Mouse (Mus musculus) limb, embryonic 14.5 days (tissue): ENCODE measurements around the gene Hist1h4i. TPM values are rescaled to one million over a fixed set of nuclear protein-coding genes. Genes with fewer than 3 reads are reported as not detected.

Experiments
- ATAC-seq: fragments of 200-750 bp; cut with Nextera tagmentation; 2 replicates; pipeline ENCODE4 v1.8.0; 2017; ENCODE audit warnings: low read depth, moderate number of reproducible peaks, moderate TSS enrichment; ENCODE audit not compliant: low FRiP score
- DNase-seq: peaks from one replicate; pipeline ENCODE4 v3.0.0-alpha.2; 2015; ENCODE audit warnings: low spot score
- H3K27ac ChIP-seq: fragments of 300-500 bp; sonication (generic); replicated peaks from 2 replicates; pipeline ENCODE4 v1.5.1; 2014; ENCODE audit warnings: low read depth, mild to moderate bottlenecking, low read length, moderate library complexity, mixed read lengths
- H3K27me3 ChIP-seq: fragments of 300-500 bp; sonication (generic); 2 replicates; pipeline ENCODE4 v1.6.1; 2014; ENCODE audit warnings: low read length, mixed read lengths; ENCODE audit not compliant: control insufficient read depth, insufficient read depth
- H3K36me3 ChIP-seq: fragments of 300-500 bp; sonication (generic); 2 replicates; pipeline ENCODE4 v1.6.1; 2014; ENCODE audit warnings: mild to moderate bottlenecking, low read length, moderate library complexity, mixed read lengths; ENCODE audit not compliant: control insufficient read depth, insufficient read depth
- H3K4me1 ChIP-seq: fragments of 300-500 bp; sonication (generic); 2 replicates; pipeline ENCODE4 v1.6.1; 2014; ENCODE audit warnings: antibody characterized with exemption, low read length, mixed read lengths; ENCODE audit not compliant: control insufficient read depth, insufficient read depth
- H3K4me2 ChIP-seq: fragments of 300-500 bp; sonication (generic); replicated peaks from 2 replicates; pipeline ENCODE4 v1.6.1; 2014; ENCODE audit warnings: low read depth, mild to moderate bottlenecking, low read length, moderate library complexity; ENCODE audit not compliant: severe bottlenecking
- H3K4me3 ChIP-seq: fragments of 300-500 bp; sonication (generic); replicated peaks from 2 replicates; pipeline ENCODE4 v1.5.1; 2014; ENCODE audit warnings: low read length
- H3K9ac ChIP-seq: fragments of 300-500 bp; sonication (generic); 2 replicates; pipeline ENCODE4 v1.6.1; 2014; ENCODE audit warnings: mild to moderate bottlenecking, low read depth, low read length, moderate library complexity; ENCODE audit not compliant: severe bottlenecking
- H3K9me3 ChIP-seq: fragments of 300-500 bp; sonication (generic); 2 replicates; pipeline ENCODE4 v1.6.1; 2016; ENCODE audit warnings: low read length; ENCODE audit not compliant: control insufficient read depth
- POLR2A ChIP-seq: fragments of 200-500 bp; IDR thresholded peaks from 2 replicates; pipeline ENCODE4 v1.8.0; 2012; ENCODE audit warnings: inconsistent platforms, mild to moderate bottlenecking, moderate library complexity, borderline replicate concordance; ENCODE audit not compliant: insufficient read depth, insufficient read length; ENCODE audit errors: extremely low read depth
- WGBS: fragments of 180-500 bp; shearing (Covaris S2); extraction: QIAGEN DNeasy Blood & Tissue Kit; methylation state at CpG from one replicate; pipeline ENCODE4 v1.1.7; 2014; 5-methylcytosine and 5-hydroxymethylcytosine counted together
- microRNA-seq: library from miRNA; unstranded; fragments of <30 nt; microRNA quantifications from one replicate; pipeline ENCODE4, GENCODE M21; 2016
- polyA plus RNA-seq, 2 experiments: library from polyadenylated mRNA; depleted of rRNA in 1 of 2; stranded (reverse) in 1 of 2; unstranded in 1 of 2; fragments of >200 nt; fragmentation: Nextera tagmentation in 1 of 2; extraction: Ambion mirVana in 1 of 2; gene quantifications; 2 replicates each; pipeline versions ENCODE4 v1.2.1 to v1.2.3; 2012 to 2014

Gene Hist1h4i
- polyA plus RNA-seq, 2 experiments, result 14.7 to 31.0 TPM

GRCm38 (mm10) chr13:21992550-21992949 is 48.6 kb downstream of the Hist1h4i start:
- 82% methylated on average over 5 of the region's 5 CpGs for WGBS
- Histone ChIP-seq H3K4me1 (peaks cover 4% of the 10 kb centered on the region; the same call in 1 of the 2 replicates), H3K4me3 (no peak overlapping the region), H3K4me2 (no peak overlapping the region), H3K27me3 (peaks cover 35% of the 10 kb centered on the region), H3K9ac (no peak overlapping the region), H3K9me3 (no peaks in the 10 kb centered on the region), H3K27ac (no peak overlapping the region), H3K36me3 (no peaks in the 10 kb centered on the region)
- DNase-seq, result no peak
- TF ChIP-seq POLR2A, result no peak
- ATAC-seq, result no peak

Small RNA genes lying within 50 kb of the gene (microRNA-seq; reads per million reads assigned to microRNA genes)
- gene Gm26300 (not detected), gene Gm44390 (not detected), gene Gm44486 (not detected)

Other genes starting within 250 kb of the Hist1h4i start
- 18.4 and 18.7 TPM in 2 replicates for gene Hist1h2bq, start 231.2 kb downstream of the Hist1h4i start, polyA plus RNA-seq (2012; rRNA removed)
- 20.2 and 24.7 TPM in 2 replicates for gene Hist1h2bq, start 231.2 kb downstream of the Hist1h4i start, polyA plus RNA-seq (2014; fragmentation: Nextera tagmentation; extraction: Ambion mirVana)
- not detected in 2 replicates for gene Hist1h2ao, start 230.9 kb downstream of the Hist1h4i start, polyA plus RNA-seq (2012; rRNA removed)
- 2.1 TPM in 1 of 2 replicates, not detected in the other for gene Hist1h2ao, start 230.9 kb downstream of the Hist1h4i start, polyA plus RNA-seq (2014; fragmentation: Nextera tagmentation; extraction: Ambion mirVana)
- not detected in 2 replicates for gene Hist1h4m, start 229.6 kb downstream of the Hist1h4i start, polyA plus RNA-seq (2012; rRNA removed)
- gene Hist1h4m, start 229.6 kb downstream of the Hist1h4i start, polyA plus RNA-seq (2014; fragmentation: Nextera tagmentation; extraction: Ambion mirVana), result not detected in 2 replicates
- gene Hist1h4n, start 209.2 kb downstream of the Hist1h4i start, polyA plus RNA-seq (2012; rRNA removed), result 30.3 and 31.8 TPM in 2 replicates
- 15.6 and 21.5 TPM in 2 replicates for gene Hist1h4n, start 209.2 kb downstream of the Hist1h4i start, polyA plus RNA-seq (2014; fragmentation: Nextera tagmentation; extraction: Ambion mirVana)
- 60.6 and 133 TPM in 2 replicates for gene Hist1h2ap, start 207.9 kb downstream of the Hist1h4i start, polyA plus RNA-seq (2012; rRNA removed)
- 3,378 and 3,605 TPM in 2 replicates for gene Hist1h2ap, start 207.9 kb downstream of the Hist1h4i start, polyA plus RNA-seq (2014; fragmentation: Nextera tagmentation; extraction: Ambion mirVana)
- gene Hist1h2br, start 207.6 kb downstream of the Hist1h4i start, polyA plus RNA-seq (2012; rRNA removed), result 7.1 and 24.1 TPM in 2 replicates
- gene Hist1h2br, start 207.6 kb downstream of the Hist1h4i start, polyA plus RNA-seq (2014; fragmentation: Nextera tagmentation; extraction: Ambion mirVana), result 19.2 and 25.2 TPM in 2 replicates
- gene Zfp184, start 96.3 kb downstream of the Hist1h4i start, polyA plus RNA-seq (2012; rRNA removed), result 7.5 and 8.3 TPM in 2 replicates
- gene Zfp184, start 96.3 kb downstream of the Hist1h4i start, polyA plus RNA-seq (2014; fragmentation: Nextera tagmentation; extraction: Ambion mirVana), result 12.7 and 17.2 TPM in 2 replicates
- gene Pom121l2, start 60.2 kb downstream of the Hist1h4i start, polyA plus RNA-seq (2012; rRNA removed), result 0.09 and 0.17 TPM in 2 replicates
- 0.11 and 0.18 TPM in 2 replicates for gene Pom121l2, start 60.2 kb downstream of the Hist1h4i start, polyA plus RNA-seq (2014; fragmentation: Nextera tagmentation; extraction: Ambion mirVana)
- 1.1 and 1.6 TPM in 2 replicates for gene Prss16, start 31.6 kb downstream of the Hist1h4i start, polyA plus RNA-seq (2012; rRNA removed)
- 0.51 and 0.57 TPM in 2 replicates for gene Prss16, start 31.6 kb downstream of the Hist1h4i start, polyA plus RNA-seq (2014; fragmentation: Nextera tagmentation; extraction: Ambion mirVana)
- gene Hist1h2ah, start 5.8 kb downstream of the Hist1h4i start, polyA plus RNA-seq (2012; rRNA removed), result 5.5 and 14.9 TPM in 2 replicates
- 6.5 and 22.1 TPM in 2 replicates for gene Hist1h2ah, start 5.8 kb downstream of the Hist1h4i start, polyA plus RNA-seq (2014; fragmentation: Nextera tagmentation; extraction: Ambion mirVana)
- gene Hist1h2bk, start 5.5 kb downstream of the Hist1h4i start, polyA plus RNA-seq (2012; rRNA removed), result 24.6 and 30.5 TPM in 2 replicates
- gene Hist1h2bk, start 5.5 kb downstream of the Hist1h4i start, polyA plus RNA-seq (2014; fragmentation: Nextera tagmentation; extraction: Ambion mirVana), result 6.9 and 7.1 TPM in 2 replicates
- 54.6 and 89.6 TPM in 2 replicates for gene Hist1h2ag, start 1.6 kb upstream of the Hist1h4i start, polyA plus RNA-seq (2012; rRNA removed)
- 56.7 and 74.1 TPM in 2 replicates for gene Hist1h2ag, start 1.6 kb upstream of the Hist1h4i start, polyA plus RNA-seq (2014; fragmentation: Nextera tagmentation; extraction: Ambion mirVana)
- gene Hist1h2bj, start 1.9 kb upstream of the Hist1h4i start, polyA plus RNA-seq (2012; rRNA removed), result 20.7 and 26.3 TPM in 2 replicates
- 10.3 and 11.1 TPM in 2 replicates for gene Hist1h2bj, start 1.9 kb upstream of the Hist1h4i start, polyA plus RNA-seq (2014; fragmentation: Nextera tagmentation; extraction: Ambion mirVana)
- not detected in 2 replicates for gene Vmn1r188, start 43.1 kb upstream of the Hist1h4i start, polyA plus RNA-seq (2012; rRNA removed)
- gene Vmn1r188, start 43.1 kb upstream of the Hist1h4i start, polyA plus RNA-seq (2014; fragmentation: Nextera tagmentation; extraction: Ambion mirVana), result not detected in 2 replicates
- not detected in 2 replicates for gene Vmn1r189, start 64.5 kb upstream of the Hist1h4i start, polyA plus RNA-seq (2012; rRNA removed)
- gene Vmn1r189, start 64.5 kb upstream of the Hist1h4i start, polyA plus RNA-seq (2014; fragmentation: Nextera tagmentation; extraction: Ambion mirVana), result not detected in 2 replicates
- not detected in 2 replicates for gene Vmn1r191, start 142.6 kb upstream of the Hist1h4i start, polyA plus RNA-seq (2012; rRNA removed)
- gene Vmn1r191, start 142.6 kb upstream of the Hist1h4i start, polyA plus RNA-seq (2014; fragmentation: Nextera tagmentation; extraction: Ambion mirVana), result not detected in 2 replicates
- not detected in 2 replicates for gene Vmn1r192, start 149.8 kb upstream of the Hist1h4i start, polyA plus RNA-seq (2012; rRNA removed)
- gene Vmn1r192, start 149.8 kb upstream of the Hist1h4i start, polyA plus RNA-seq (2014; fragmentation: Nextera tagmentation; extraction: Ambion mirVana), result not detected in 2 replicates
- not detected in 2 replicates for gene Vmn1r193, start 181.8 kb upstream of the Hist1h4i start, polyA plus RNA-seq (2012; rRNA removed)
- gene Vmn1r193, start 181.8 kb upstream of the Hist1h4i start, polyA plus RNA-seq (2014; fragmentation: Nextera tagmentation; extraction: Ambion mirVana), result not detected in 2 replicates
- not detected in 2 replicates for gene Vmn1r194, start 202.9 kb upstream of the Hist1h4i start, polyA plus RNA-seq (2012; rRNA removed)
- not detected in 2 replicates for gene Vmn1r194, start 202.9 kb upstream of the Hist1h4i start, polyA plus RNA-seq (2014; fragmentation: Nextera tagmentation; extraction: Ambion mirVana)
- gene Vmn1r195, start 229.2 kb upstream of the Hist1h4i start, polyA plus RNA-seq (2012; rRNA removed), result not detected in 2 replicates
- not detected in 2 replicates for gene Vmn1r195, start 229.2 kb upstream of the Hist1h4i start, polyA plus RNA-seq (2014; fragmentation: Nextera tagmentation; extraction: Ambion mirVana)
- not detected in 2 replicates for gene Vmn1r196, start 248.6 kb upstream of the Hist1h4i start, polyA plus RNA-seq (2012; rRNA removed)
- not detected in 2 replicates for gene Vmn1r196, start 248.6 kb upstream of the Hist1h4i start, polyA plus RNA-seq (2014; fragmentation: Nextera tagmentation; extraction: Ambion mirVana)